Mouse (Mus musculus): ENCODE results near the gene Clec4a4.
"Not testable (repeated sequence)": the region's sequence is repeated elsewhere in the genome, so short reads cannot be mapped to it uniquely, and the experiment has no call there.

Clec4a4 gene

GRCm38 (mm10) chr6:122989876-122990437 lies at the start of gene Clec4a4:
Clec4a4 (plus strand) TSS chr6:122990367.
- in situ Hi-C loops (cut with MboI, MseI): no loop called here

- in situ Hi-C loops (cut with MboI, MseI): no loop called here
These were observed 43.4 kb upstream of the Clec4a4 start for GRCm38 (mm10) chr6:122946760-122947159.

- in situ Hi-C loops (cut with MboI, MseI): no loop called here
These were observed 37.8 kb upstream of the Clec4a4 start, which contains the start of gene Clec4a3 for GRCm38 (mm10) chr6:122952401-122952800. Clec4a3 (plus strand) TSS chr6:122952515.

GRCm38 (mm10) chr6:122964562-122964961 lies 25.6 kb upstream of the Clec4a4 start:
- in situ Hi-C loops (cut with MboI, MseI): no loop called here

GRCm38 (mm10) chr6:122969048-122969447 lies 21.1 kb upstream of the Clec4a4 start:
- in situ Hi-C loops (cut with MboI, MseI): no loop called here

- in situ Hi-C loops (cut with MboI, MseI): not testable (repeated sequence)
These were observed 14.5 kb downstream of the Clec4a4 start for GRCm38 (mm10) chr6:123004696-123005095.

- in situ Hi-C loops (cut with MboI, MseI): no loop called here
These were observed 15.4 kb downstream of the Clec4a4 start for GRCm38 (mm10) chr6:123005591-123005990.

- in situ Hi-C loops (cut with MboI, MseI): no loop called here
These were observed 59.7 kb downstream of the Clec4a4 start, which contains the start of gene Clec4b1 for GRCm38 (mm10) chr6:123049742-123050372. Clec4b1 (plus strand) TSS chr6:123049962.
